Mouse (Mus musculus): ENCODE measurements around the gene Ldlrad3.

Ldlrad3 gene

GRCm38 (mm10) chr2:102073266-102074037 is 112.7 kb downstream of the Ldlrad3 start:
- no peak for DNase-seq (ENCODE audit: low spot score in 2 of 2)

- DNase-seq (ENCODE audit: low spot score in 2 of 2): no peak
Measured at GRCm38 (mm10) chr2:102072859-102073258, 113.3 kb downstream of the Ldlrad3 start.

DNA sequence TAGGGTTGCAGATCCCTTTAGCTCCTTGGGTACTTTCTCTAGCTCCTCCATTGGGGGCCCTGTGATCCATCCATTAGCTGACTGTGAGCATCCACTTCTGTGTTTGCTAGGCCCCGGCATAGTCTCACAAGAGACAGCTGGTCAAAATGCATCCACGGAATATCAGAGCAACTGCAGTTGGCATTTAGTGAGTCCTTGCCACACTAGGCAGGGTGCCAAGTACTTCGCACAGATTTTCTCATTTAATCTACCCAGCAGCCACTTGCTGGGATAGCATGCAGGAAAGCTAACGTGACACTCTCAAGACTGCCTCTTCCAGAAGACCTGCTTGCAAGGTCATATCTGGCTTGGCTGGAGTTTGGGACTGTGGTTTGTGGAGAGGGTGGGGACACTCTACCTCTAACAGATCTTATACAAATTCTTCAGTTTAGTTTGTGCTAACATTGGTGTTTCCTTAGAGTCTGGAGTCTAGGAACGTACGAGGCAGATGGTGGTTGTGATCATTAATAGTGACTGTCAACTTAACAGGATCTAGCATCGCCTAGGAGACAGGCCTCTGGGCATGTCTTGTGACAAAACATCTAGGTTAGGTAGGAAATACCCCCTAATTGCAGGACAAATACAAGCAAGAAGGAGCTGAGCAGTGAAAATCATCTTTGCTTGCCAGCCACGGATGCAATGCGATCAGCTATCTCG is 115.0 kb downstream of the Ldlrad3 start:
- no peak for DNase-seq (ENCODE audit: low spot score in 2 of 2)

GRCm38 (mm10) chr2:102064826-102065441 is 121.3 kb downstream of the Ldlrad3 start:
- no peak for DNase-seq (ENCODE audit: low spot score in 2 of 2)

GRCm38 (mm10) chr2:102063906-102064505 is 122.2 kb downstream of the Ldlrad3 start:
- DNase-seq (ENCODE audit: low spot score in 2 of 2): no peak

- DNase-seq (ENCODE audit: low spot score in 2 of 2): no peak
Measured at GRCm38 (mm10) chr2:102062861-102063468, 123.2 kb downstream of the Ldlrad3 start.

GRCm38 (mm10) chr2:102061921-102062320 is 124.3 kb downstream of the Ldlrad3 start:
- DNase-seq (ENCODE audit: low spot score in 2 of 2): no peak

DNA sequence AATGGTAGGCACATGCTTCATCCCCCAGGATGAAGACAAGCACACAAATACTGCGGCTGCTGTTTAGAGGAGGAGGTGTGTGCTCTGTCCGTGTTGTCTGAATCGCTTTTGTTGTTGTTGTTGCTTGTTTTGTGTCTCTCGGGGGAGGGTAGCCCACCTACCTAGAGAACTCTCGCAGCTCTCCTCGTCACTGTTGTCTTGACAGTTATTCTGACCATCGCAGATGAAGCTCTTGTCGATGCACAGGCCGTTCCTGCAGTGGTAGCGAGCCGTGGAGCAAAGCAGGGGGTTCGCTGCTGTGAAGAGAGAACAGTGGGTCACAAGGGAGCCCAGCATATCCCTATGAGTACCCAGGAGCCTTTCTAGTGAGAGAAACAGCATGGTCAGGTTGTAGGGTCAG is 128.4 kb downstream of the Ldlrad3 start:
- DNase-seq (ENCODE audit: low spot score in 2 of 2): no peak

GRCm38 (mm10) chr2:102057029-102057685 is 129.0 kb downstream of the Ldlrad3 start:
- DNase-seq (ENCODE audit: low spot score in 2 of 2): peak in 1 of 2 experiments; percentile 42

DNA sequence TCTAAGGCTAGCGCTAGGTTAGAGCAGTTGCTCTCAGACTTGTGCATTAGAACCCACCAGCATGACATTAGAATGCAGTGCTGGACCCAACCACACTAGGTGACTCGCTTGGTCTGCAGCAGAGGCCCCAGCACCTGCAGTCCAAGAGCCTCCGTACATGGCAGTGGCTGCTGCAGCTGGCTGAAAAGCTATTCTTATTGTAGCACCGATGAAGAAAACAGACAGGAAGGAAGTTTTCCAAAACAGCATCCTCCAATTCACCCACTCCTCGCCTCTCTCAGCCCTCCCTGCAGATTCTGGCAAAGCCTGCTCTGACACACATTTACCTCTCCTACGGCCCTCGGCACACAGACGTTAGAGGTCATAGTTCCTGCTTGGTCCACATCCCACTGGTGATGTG is 130.0 kb downstream of the Ldlrad3 start:
- DNase-seq (ENCODE audit: low spot score in 2 of 2): no peak

DNA sequence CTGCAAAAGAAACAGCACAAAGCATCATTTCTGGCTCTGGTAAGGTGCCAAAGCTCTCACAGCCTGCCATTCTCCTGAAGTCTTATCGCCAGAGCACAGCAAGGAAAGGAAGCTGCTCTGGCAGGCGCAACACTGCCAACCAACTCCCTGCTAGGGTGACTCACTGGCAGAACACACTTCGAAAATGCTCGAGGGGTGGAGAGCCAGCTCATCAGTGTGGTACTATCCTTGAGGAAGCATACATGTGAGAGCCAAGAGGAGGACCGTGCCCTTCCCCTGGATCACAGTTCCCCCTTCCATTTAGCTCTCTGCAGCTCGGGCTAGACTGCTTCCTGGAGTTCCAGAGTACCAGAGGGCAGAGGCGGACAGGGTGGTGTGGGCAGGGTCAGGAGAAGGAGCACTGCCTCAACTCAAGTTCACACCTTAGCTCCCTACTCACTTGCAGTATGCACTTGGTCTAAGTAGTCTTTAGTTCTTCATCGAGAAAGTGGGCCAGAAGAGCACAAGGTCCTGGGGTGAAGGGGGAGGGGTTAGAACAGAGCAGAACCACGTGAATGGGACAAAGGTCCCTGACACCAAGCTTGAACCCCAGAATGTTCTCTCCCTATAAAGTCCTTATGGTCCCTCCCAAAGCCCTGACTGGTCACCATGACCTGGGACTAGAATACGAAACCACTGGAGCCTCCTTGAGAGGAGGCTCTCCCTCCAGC is 133.1 kb downstream of the Ldlrad3 start:
- peak; percentile 28 to 39 for DNase-seq (ENCODE audit: low spot score in 2 of 2)

DNA sequence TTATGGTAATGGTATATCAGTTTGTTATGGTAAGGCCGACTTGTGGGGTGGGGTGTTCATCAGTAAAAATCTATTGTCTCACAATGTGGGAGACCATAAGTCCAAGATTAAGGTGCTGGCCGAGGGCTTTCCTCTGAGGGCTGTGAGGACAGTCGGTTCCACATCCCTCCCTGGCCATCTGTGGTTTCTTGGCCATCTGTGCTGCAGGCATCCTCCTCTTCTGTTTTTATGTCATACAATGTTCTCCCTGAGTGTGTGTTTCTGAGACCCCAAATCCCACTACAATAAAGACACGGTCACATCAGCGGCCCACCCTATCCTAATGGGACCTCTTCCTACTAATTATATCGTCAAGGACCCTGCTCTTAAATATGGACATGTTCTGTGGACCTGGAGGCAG is 133.8 kb downstream of the Ldlrad3 start:
- DNase-seq (ENCODE audit: low spot score in 2 of 2): no peak

DNA sequence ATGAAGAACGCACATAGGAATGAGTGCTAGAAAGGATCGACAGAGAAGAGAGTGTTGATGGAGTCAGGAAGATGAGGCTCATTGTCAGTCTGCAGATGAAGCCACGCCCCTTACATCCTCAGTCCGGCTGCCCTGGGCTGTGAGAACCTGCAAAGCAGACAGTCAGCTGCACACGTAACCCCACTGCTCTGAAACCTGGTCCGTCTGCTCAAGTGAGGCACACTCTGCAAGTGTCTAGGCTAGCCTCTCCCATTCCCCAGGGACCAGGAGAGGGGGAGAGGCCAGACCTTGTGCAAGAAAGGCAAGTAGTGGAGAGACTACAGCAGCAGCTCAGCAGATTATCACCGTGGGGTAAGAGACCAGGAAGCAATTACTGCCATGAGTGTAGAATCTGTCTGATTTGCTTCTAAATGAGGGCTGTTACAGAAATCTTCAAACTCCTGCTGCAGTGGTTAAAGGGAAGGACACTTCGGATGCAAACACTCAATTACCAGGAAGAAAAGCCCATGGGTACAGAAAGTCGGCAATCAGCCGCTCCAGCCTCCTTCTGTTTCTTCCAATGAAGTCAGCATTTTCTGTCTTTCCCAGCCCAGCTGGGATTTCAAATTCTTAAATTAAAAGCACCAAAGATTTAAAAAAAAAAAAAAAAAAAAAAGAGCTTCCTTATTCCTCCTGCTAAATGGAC is 136.2 kb downstream of the Ldlrad3 start:
- no peak for DNase-seq (ENCODE audit: low spot score in 2 of 2)

DNA sequence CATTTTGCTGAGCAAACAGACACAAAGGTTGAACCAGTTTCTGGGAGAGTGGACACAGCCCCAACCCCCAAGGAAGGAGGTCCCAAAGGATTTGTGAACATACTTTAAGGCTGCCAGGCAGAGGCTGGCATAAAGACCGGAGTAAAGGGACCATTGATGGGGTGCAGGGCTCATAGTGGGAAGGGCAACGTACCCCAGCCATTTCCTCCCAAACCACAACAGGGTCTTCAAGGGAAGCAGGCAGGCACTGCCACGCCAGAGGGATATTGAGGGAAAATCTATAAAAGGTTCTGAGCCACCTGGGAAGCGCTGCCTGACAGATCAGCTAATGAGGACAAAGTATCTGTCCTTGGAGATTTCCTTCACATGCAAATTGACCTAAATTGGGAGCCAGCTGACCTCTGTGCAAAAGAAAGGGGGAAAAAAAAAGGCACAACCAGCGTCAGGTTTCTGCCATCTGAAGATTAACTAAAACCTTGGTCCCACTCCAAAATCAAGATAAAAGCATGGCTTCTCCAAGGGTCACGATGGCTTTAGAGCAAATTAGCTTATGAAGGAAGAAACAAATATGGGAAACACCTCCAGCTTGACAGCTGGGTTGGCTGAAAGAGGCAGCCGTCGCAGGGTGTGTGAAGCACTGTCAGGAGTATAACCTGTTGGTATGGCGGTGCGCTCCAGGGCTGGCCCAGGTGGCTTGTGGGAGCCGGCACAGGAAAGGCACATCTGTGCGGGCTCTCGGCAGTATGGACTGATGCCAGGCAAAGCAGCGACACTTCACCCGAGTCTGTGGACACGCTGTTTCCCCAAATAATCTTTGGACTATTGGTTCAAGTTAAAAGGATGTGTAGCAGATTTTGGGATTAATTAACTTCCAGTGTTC is 137.6 kb downstream of the Ldlrad3 start:
- no peak for DNase-seq (ENCODE audit: low spot score in 2 of 2)

- DNase-seq (ENCODE audit: low spot score in 2 of 2): no peak
Measured at GRCm38 (mm10) chr2:102046481-102046880, 139.7 kb downstream of the Ldlrad3 start.

GRCm38 (mm10) chr2:102040456-102040855 is 145.7 kb downstream of the Ldlrad3 start:
- DNase-seq (ENCODE audit: low spot score in 2 of 2): no peak

- DNase-seq (ENCODE audit: low spot score in 2 of 2): no peak
Measured at GRCm38 (mm10) chr2:102040011-102040410, 146.2 kb downstream of the Ldlrad3 start.

DNA sequence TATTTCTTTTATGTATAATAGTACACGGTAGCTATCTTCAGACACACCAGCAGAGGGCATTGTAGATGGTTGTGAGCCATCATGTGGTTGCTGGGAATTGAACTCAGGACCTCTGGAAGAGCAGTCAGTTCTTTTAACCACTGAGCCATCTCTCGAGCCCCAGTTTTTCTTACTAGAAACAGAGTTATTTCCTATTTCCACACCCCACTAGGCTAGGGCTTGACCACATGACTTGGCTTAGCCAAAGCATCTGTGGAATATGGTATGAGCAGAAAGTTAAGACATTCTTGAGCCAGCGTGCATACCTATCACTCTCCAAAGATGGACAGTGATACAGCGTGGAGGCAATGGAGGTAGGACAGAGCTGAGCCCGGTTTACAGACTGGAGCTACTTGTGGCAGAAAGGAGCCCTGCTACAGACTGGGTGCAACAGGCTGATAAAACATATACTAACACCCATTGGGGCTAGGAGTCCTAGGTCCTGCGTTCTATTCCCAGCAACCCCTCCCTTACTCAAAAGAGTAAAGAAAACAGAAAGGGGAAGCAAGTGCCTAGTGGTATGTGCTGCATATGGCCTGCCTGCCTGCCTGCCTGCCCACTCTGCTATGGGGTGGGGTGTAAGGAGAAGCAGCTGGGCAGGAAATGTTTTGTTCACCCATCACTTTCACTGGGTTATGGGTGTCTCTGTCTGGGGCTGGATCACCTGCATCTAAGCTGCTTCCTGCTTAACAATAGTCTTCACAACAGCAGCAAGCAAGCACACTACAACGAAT is 147.1 kb downstream of the Ldlrad3 start:
- DNase-seq (ENCODE audit: low spot score in 2 of 2): peak in 1 of 2 experiments; percentile 44

All from heart, adult 9 months (tissue).